Mouse (Mus musculus) CD4-positive helper T cell, adult 2 months (primary cell): ENCODE results near the gene Cbfa2t2.
"Not testable (repeated sequence)": the region's sequence is repeated elsewhere in the genome, so short reads cannot be mapped to it uniquely, and the experiment has no call there.

Experiments
- DNase-seq: peaks from one replicate; pipeline ENCODE4 v3.0.0-alpha.2; 2012; ENCODE audit warnings: low read depth, missing footprints, low spot score

The Cbfa2t2 gene

DNA sequence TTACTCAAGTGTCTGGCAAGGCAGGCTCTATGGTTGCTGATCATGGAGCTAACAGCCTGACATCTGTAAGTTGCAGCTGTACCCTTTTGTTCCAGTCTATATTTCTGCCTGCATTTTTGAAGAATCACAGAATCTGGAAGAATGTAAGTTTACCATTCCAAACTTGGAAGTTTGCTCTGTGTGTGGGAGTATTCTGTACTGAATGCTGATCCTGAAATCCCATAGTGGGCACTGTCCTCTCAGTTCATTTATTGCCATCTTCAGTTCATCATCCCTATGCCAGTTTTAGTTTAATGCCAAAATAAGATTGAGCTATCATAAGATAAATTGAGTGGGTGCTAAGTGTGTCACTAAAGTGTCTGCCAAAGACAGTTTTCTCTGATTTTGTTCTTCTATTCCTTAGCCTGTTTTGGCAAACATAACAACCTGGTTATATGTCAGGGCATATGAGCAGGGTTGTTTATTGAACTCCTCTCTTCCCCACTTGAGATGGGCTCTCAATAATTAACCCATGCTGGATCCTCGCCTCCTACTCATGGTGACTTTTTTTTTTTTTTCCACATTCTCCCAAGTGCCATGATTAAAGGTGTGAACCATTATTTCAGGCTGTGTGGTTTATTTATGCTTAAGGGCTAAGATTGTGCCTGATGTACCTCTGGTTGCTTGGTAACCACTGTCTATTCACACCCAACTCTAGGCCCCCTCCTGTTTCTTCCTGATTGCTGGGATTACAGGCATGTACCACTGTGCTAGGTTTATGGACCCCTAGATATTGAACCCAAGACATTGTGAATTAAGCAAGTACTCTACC lies 38.2 kb downstream of the Cbfa2t2 start:
- no peak for DNase-seq

DNA sequence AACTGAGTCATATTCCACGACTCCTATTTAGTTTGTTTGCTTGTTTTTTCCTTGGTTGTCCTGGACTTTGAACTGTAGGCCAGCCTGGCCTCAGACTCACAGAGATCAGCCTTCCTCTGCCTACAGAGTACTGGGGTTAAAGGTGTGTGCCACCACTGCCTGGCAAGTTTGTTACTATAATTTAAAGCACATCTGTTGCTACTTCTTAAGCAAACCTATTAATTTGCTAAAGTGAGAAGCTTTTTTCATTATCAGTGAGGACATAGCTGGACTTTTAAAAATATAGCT lies 38.7 kb downstream of the Cbfa2t2 start:
- no peak for DNase-seq

DNA sequence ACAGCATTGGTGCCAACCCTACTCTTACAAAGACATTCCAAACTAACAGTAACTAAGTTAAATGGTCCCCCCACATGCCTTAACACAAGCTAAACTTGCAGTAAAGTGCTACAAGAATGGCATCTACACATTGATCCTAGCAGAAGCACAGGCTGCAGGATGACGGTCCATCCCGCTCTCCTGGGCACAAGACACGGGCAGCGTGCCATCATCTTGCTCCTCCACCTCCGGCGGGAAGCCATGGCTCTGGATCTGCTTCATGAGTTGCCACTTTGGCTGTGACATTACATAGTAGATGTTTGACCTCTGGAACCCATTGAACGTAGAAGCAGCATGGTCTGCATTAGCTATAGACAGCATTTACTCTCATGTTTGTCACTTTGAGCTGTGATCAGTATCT lies 39.6 kb downstream of the Cbfa2t2 start:
- DNase-seq = no peak

DNA sequence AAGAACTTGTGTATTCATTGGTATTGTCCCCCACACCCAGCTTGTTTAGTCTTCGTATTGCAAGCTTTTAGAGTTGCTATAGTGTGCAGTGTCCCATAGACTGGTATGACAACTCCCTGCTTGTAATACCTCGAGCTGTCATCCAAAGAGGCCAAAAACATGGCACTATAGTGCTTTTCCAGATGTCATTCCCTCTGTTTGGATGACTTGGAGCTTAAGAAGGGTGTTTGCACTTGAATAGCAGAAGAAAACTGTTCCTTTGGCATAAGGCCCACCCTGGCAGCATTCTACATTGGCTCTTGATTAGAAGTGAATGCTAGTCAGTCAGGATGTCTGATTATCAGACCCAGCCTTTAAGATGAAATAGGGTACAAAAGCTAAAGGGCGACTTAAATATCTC lies 40.7 kb downstream of the Cbfa2t2 start:
- DNase-seq = no peak

DNA sequence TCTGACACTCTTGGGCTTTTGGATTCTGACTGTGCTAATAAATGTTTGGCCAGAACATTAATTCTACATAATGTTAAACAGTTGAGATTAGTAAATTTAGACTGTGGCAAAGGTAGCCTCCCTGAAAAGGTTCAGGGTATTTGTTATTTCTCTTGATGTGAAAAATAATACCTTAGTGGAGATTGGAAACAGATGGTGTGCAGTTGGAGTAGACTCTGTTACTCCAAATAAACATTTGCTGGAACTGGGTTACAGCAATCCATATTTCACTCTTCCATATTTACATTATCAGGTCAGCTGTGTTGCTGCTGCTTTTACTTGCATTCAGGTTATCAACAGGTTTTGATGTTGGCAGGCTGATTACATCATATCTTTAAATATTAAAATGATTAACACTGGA lies 55.5 kb downstream of the Cbfa2t2 start:
- DNase-seq = no peak

DNA sequence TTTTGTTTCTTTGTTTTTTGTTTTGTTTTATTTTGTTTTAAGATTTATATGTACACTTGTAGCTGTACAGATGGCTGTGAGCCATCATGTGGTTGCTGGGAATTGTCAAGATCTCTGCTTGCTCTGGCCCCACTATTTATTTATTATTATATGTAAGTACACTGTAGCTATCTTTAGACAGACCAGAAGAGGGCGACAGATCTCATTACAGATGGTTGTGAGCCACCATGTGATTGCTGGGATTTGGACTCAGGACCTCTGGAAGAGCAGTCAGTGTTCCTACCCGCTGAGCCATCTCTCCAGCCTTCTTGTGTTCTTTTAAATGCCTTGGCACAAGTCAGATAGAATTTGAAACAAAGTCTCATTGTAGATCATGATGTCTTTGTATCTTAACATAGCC lies 57.3 kb downstream of the Cbfa2t2 start:
- not testable (repeated sequence) for DNase-seq

DNA sequence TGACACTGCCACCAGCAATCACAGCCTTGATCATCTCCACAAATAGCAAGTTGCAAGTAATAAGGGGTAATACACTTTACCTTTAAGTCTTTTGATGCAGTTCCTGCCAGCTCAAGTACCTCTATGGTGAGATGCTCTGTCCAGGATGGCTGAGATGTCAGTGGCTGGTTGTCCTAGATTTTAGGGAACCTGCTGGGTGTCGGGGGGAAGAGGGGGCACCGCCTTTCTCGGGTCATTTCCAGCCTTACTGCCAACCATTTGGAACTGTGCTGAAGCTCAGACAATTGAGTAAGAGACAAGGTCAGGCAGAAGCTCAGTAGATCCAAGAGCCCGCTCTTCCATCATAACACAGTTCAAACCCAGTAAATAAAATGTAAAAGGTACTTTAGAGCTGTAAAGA lies 58.7 kb downstream of the Cbfa2t2 start:
- DNase-seq = no peak

DNA sequence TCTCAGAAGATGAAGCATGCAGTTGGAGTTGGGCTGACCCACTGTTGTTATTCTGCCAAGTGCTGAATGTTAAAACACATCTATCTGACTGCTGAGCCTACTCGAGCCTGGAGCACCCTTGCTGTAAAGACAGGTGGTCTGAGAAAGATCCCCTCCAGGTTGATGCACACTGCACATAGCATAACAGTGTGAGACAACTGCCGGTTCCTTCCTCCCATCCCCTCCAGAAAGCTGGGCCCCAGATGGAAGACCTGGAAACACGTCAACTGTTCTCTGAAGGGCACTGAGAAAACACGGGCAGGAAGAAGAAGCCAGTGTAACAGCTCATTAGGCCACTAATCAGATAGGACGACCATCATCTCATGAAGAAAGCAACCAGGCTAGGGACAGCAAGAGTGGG lies 62.3 kb downstream of the Cbfa2t2 start:
- DNase-seq = no peak

DNA sequence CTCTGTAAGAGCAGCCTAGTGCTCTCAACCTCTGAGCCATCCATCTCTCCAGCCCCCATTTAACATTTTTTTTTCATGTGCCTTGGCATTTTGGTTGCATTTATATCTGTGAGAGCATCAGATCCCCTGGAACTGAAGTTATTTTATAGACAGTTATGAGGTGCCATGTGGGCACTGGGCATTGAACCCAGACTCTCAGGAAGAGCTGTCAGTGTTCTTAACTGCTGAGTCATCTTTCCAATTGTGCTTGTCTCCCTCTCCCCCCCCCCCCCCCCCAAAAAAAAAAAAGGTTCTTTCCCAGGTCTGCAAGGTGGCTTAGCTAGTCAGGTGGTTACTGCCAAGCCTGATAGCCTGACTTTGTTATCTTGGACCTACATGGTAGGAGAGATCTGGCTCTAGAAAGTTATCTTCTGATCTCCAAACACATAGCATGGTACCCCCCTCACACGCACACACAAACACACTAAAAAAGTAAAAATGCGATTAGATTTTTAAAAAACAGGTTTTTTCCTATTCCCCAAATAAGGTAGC lies 63.5 kb downstream of the Cbfa2t2 start:
- DNase-seq = no peak

DNA sequence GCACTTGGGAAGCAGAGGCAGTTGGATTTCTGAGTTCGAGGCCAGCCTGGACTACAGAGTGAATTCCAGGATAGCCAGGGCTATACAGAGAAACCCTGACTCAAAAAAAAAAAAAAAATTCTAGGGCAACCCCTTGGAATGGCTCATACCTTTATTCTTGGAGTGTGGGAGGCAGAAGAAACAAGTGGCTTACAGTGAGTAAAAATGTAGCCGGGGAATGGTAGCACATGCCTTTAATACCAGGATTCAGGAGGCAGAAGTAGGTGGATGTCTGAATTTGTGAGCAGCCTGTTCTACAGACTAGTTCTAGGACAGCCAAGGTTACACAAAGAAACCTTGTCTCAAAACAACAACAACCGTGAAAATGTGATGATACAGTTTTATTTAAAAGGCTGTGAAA lies 64.5 kb downstream of the Cbfa2t2 start:
- DNase-seq = no peak

DNA sequence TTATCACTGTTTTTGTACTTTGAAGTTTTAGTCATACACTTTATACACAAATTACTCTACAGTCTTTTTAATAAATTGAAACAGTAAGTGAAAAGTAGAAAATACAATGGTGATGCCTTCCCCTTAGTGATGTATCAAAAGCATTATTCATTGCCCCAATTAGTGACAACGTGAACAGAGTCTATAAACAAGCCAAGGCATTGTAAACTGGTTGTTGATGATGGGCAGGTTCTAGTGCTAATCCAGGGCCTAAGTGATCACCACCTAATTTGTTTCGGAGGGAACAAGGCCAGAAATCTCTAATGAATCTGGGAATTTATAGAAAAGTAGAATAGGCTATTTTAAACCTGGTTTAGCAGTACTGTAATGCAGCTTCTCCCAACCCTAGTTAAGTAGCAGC lies 70.8 kb downstream of the Cbfa2t2 start:
- DNase-seq = no peak

DNA sequence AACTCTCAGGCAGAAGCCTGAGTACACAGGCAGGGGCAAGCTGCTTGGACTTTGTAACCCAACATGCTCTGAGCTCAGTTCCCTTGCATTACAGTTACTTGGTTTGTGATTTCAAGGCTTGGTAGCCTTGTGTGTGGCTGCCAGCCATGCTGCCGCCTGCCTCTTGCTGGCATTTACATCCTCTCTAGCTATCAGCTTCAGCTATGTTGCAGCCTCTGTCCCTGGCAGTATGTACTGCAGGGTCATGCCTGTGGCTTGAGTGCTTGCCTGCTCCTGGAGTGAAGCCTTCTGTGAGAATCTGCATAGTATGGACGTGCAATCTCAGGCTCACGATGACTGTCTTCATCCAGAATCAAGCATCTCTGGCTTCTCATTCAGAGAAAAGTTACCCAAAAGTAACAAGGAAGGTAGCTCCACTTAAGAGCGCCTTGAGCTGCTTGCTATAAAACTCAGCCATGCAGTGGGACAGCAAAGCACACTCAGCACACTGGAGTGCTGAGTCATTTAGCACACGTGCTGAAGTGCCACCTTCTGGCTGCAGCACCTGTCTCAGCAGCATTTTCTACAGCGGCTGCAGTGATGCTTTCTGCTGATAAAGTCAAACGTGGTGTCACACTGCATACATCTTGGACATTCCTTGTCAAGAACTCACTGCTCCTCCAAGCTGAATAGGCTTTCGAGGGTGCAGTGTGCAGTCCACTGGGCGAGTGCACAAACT lies 71.4 kb downstream of the Cbfa2t2 start:
- no peak for DNase-seq

DNA sequence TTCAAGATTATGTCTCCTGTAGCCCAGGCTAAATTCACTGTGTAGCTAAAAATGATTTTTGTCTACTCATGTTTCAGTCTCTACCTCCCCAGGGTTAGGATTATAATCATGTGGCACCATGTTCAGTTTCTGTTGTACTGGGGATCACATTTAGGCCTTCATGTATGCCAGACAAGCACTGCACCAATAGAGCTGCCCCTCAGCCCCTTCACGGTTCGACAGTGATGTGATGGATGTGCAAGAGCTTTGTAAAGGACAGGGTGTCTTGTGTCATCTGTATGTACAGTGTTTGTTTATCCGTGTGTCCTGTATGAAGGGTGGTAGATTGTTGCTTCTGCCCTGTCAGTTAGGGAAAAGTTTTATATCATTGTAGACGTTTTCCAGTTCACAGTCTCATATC lies 72.2 kb downstream of the Cbfa2t2 start:
- DNase-seq = no peak

DNA sequence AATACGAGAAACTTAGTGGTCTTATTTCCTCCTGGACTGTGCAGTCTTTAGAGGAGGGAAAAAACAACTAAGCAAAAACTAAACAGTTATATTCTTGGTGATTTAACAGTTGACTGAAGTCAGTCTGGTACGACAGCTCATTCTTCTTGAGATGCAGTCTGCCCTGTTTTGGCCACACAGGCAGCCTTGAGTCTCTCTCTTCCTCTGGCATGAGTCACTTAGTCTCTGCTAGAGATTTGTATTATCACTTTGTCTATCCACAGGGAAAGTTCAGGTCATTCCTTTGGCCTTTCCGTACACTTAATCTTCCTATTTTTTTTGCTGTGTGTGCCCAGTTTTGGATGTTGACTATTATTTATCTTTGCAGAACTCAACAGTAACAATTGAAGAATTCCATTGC lies 73.9 kb downstream of the Cbfa2t2 start:
- DNase-seq = no peak

DNA sequence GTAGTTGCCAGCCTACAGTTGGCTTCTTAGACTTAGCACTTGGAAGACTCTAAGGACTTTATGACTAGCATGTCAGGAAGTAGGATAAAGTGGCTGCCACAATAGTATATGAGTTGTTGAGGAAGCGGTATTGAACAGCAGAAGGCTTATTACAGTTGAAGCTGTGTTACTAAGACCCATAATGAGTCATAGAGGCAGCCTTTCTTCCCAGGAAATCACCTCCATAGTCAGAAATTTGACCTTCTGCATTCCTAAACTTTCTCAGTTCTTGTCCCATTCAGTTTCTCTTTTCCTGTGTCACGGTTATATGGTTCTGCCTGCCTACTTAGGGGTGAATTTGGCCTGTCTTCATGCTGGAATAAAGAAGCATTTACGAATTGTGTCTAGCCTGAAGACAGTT lies 80.7 kb downstream of the Cbfa2t2 start:
- DNase-seq = no peak

DNA sequence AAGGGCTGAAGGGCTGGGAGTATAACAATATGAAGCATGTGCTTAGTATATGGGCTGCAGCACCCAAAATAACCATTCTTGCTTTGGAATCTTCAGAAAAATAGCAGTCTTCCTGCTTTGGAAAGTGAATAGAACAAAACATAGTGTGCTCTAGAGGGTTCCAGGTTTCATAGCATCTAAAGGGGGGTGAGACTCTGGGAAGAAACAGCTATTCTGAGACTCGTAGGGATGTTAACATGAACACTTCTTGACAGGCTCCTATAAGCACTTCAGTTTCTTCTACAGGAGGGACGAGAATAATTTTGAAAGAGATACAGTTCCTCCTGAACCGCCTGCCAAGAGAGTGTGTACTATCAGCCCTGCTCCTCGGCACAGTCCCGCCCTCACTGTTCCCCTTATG lies 81.1 kb downstream of the Cbfa2t2 start:
- DNase-seq = no peak

DNA sequence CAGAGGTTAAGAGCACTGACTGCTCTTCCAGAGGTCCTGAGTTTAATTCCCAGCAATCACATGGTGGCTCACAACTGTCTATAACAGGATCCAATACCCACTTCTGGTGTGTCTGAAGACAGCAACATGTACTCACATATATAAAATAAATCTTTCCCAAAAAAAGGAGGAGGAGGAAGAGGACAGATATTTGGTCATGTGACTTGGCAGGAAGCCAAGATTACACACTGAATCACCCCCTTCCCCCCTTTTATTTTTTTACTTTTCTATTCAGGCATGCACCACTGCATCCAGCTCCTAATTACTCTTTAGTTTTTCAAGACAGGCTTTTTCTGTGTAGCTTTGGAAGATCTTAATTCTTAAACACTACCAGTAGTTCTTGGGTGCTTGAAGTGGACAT lies 85.2 kb downstream of the Cbfa2t2 start:
- no peak for DNase-seq

DNA sequence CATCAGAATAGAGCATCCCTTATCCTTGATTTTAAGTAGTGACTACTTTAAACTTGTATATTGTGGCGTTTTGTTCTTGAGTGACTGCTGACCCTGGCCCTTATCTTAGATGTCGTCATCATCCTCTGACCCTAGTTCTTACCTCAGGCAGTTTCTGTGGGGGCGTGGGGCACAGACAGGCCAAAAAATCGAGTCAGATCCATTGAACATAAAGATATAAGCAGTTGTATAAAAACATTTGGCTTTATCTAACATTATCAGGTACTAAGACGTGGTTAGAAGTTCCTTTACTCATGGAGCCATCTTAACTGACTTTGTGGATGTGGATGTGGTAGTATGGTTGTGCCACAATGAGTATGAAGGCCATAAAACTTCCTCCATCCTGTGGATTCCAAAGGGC lies 86.1 kb downstream of the Cbfa2t2 start:
- no peak for DNase-seq

DNA sequence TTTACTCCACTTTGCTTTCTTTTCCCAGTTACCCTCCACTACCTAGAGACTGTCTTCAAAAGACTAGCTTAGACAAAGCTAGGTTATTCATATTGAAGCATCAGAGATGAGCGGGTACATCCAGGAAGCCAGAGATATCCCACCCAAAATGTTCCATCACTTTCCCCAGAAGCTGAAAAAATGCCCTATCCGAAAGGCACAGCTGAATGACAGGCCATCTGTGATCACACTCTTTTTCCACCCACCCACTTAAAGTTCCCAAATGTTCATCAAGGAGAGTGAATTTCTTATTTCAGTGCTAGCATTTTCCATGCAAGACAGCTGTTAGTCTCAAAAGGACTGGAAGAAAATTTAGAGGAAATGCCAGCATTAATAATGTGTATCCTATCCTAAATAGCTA lies 89.0 kb downstream of the Cbfa2t2 start:
- DNase-seq = no peak

DNA sequence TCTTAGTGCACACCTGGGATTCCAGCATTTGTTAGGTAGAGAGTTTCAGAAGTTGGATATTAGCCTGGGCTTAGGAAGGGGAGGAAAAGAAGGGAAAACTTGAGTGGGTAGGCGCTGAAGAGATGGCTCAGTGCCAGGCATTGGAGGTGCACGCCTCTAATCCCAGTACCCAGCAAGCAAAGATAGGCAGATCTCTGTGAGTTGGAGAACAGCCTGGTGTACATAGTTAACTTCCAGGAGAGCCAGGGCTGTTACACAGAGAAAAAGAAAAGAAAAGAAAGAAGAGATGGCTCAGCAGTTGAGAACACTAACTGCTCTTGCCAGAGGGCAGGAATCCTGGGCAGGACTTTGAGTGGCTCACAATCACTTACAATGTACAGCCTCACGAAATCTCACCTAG lies 90.2 kb downstream of the Cbfa2t2 start:
- DNase-seq = no peak

DNA sequence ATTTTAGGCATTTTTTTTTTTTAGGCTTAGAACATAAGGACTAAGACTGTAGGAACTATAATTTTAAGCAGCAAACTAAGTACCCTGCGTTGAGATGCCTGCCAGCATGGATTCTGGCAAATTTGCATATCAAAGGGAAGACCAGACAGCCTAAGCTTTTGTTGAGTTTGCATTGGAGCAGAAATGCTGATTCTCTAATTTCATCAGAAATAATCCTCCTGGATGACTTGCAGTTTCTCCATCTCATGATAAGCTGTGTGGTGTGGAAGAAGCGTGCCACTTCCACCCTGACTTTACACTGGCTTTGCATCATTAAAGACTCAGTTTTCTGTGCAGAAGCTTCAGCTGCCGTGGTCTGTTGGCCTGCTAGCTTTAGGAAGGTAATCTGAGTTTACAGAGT lies 96.6 kb downstream of the Cbfa2t2 start:
- no peak for DNase-seq

DNA sequence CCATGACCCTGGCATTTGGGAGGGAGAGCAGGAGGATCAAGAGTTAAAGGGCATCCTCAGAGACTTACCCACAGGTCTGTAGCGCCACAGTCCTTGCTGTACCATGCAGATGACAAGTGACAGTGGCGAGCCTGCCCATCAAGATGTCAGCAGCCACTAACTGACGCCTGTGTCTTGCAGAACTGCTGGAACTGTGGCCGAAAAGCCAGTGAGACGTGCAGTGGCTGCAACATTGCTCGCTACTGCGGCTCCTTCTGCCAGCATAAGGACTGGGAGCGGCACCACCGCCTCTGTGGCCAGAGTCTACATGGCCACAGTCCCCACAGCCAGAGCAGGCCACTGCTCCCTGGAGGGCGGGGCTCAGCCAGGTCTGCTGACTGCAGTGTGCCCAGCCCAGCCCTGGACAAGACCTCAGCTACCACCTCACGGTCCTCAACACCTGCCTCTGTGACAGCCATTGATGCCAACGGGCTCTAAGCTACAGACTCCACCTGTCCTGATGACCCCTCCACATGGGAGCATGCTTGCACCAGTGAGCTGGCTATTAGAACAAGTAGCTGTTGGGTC lies 98.5 kb downstream of the Cbfa2t2 start:
- DNase-seq = no peak

DNA sequence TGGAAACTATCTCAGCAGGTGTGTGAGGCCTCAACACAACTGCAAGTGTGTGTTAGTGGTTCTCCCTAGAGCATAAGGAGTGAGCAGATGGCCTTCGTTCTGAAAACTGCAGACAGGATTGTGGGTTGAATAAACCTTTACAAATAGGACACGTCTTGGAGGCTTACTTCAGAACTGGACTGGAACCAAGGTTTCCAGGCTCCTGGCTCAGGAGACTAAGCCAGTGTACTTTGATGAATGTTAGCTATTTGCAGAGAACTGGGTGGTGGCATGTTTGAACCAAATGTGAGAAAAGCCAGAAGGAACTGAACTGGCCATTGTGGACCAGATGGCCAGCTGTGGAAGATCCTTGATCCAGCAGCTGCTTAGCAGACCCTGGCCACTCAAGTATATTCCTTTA lies 102.0 kb downstream of the Cbfa2t2 start:
- DNase-seq = no peak
